Mouse (Mus musculus) heart, embryonic 15.5 days (tissue): ENCODE measurements around the gene Tmod3. TPM values are rescaled to one million over a fixed set of nuclear protein-coding genes. Genes with fewer than 3 reads are reported as not detected.
A peak's percentile ranks its signal among the peaks of the same experiment; 100 is the strongest.
"Not testable (repeated sequence)": the region's sequence is repeated elsewhere in the genome, so short reads cannot be mapped to it uniquely, and the experiment has no call there.

Experiments
- ATAC-seq: fragments of 200-750 bp; cut with Nextera tagmentation; replicated peaks from 2 replicates; pipeline ENCODE4 v1.8.0; 2017; ENCODE audit warnings: low read depth, moderate TSS enrichment; ENCODE audit not compliant: insufficient number of reproducible peaks, insufficient read depth, low FRiP score
- H3K27ac ChIP-seq: fragments of 300-500 bp; sonication (generic); 2 replicates; pipeline ENCODE4 v1.5.1; 2015; ENCODE audit warnings: mild to moderate bottlenecking, inconsistent platforms
- H3K27me3 ChIP-seq: fragments of 300-500 bp; sonication (generic); 2 replicates; pipeline ENCODE4 v1.6.1; 2015; ENCODE audit warnings: inconsistent platforms
- H3K36me3 ChIP-seq: fragments of 300-500 bp; sonication (generic); 2 replicates; pipeline ENCODE4 v1.6.1; 2015; ENCODE audit warnings: mild to moderate bottlenecking, inconsistent platforms
- H3K4me1 ChIP-seq: fragments of 300-500 bp; sonication (generic); replicated peaks from 2 replicates; pipeline ENCODE4 v1.6.1; 2015; ENCODE audit warnings: inconsistent platforms
- H3K4me2 ChIP-seq: fragments of 300-500 bp; sonication (generic); 2 replicates; pipeline ENCODE4 v1.6.1; 2015; ENCODE audit warnings: inconsistent platforms, mild to moderate bottlenecking, moderate library complexity
- H3K4me3 ChIP-seq: fragments of 300-500 bp; sonication (generic); 2 replicates; pipeline ENCODE4 v1.5.1; 2015; ENCODE audit warnings: mild to moderate bottlenecking, inconsistent platforms
- H3K9ac ChIP-seq: fragments of 300-500 bp; sonication (generic); 2 replicates; pipeline ENCODE4 v1.6.1; 2015; ENCODE audit warnings: mild to moderate bottlenecking, inconsistent platforms
- H3K9me3 ChIP-seq: fragments of 300-500 bp; sonication (generic); replicated peaks from 2 replicates; pipeline ENCODE4 v1.6.1; 2016; ENCODE audit warnings: inconsistent platforms
- WGBS: fragments of 180-500 bp; shearing (Covaris S2); methylation state at CpG from one replicate; pipeline ENCODE4 v1.1.7; 2015; ENCODE audit warnings: mixed read lengths; 5-methylcytosine and 5-hydroxymethylcytosine counted together
- polyA plus RNA-seq: library from polyadenylated mRNA; unstranded; fragments of >200 nt; fragmentation: Nextera tagmentation; extraction: Ambion mirVana; gene quantifications from 2 replicates; pipeline ENCODE4 v1.2.1, GENCODE M21; 2015

Tmod3 gene
- polyA plus RNA-seq, 1 experiment from 2014 or later, result 73.7 TPM

GRCm38 (mm10) chr9:75494407-75495005 lies 65.0 kb downstream of the Tmod3 start:
- no peaks in the 10 kb centered on the region for H3K27me3 ChIP-seq
- H3K9me3 ChIP-seq, result no peaks in the 10 kb centered on the region
- no peak overlapping the region for H3K4me3 ChIP-seq
- H3K4me2 ChIP-seq, result no peak overlapping the region
- peaks cover 19% of the 10 kb centered on the region for H3K36me3 ChIP-seq
- no peak overlapping the region for H3K27ac ChIP-seq
- ATAC-seq, result no peak
- H3K9ac ChIP-seq, result no peak overlapping the region
- H3K4me1 ChIP-seq, result 0 out of 2 replicates have a peak, but pooled peaks cover 6% of the 10 kb centered on the region
- 77% methylated on average over 9 of the region's 9 CpGs for WGBS

GRCm38 (mm10) chr9:75488255-75488654 lies 71.2 kb downstream of the Tmod3 start:
- H3K9me3 ChIP-seq, ATAC-seq: not testable (repeated sequence)
- 91% methylated on average over 7 of the region's 7 CpGs for WGBS

DNA sequence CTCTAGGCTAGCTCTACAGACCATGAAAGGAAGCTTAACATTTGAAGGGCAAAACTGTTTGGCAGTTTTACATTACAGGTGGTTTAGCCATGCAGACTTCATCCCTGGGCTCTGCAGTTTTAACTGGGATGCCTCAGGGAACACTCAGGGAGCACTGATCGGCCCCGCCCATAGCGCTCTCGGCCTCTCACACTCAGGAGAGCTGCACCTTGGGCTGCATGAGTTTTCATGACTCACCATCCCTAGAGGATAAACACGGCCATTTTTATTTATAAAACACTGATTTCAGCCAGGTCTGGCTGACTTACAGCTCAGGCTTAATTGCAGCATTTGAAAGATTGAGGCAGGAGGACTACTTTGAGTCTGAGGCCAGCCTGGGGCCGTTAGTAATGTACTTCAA lies 74.2 kb downstream of the Tmod3 start:
- 84% methylated on average over 6 of the region's 6 CpGs for WGBS
- H3K4me2 ChIP-seq, result no peak overlapping the region
- H3K9me3 ChIP-seq, result no peaks in the 10 kb centered on the region
- no peaks in the 10 kb centered on the region for H3K4me1 ChIP-seq
- no peak overlapping the region for H3K9ac ChIP-seq
- no peak overlapping the region for H3K27ac ChIP-seq
- no peaks in the 10 kb centered on the region for H3K27me3 ChIP-seq
- H3K4me3 ChIP-seq, result no peak overlapping the region
- 0 out of 2 replicates have a peak, but pooled peaks cover 4% of the 10 kb centered on the region for H3K36me3 ChIP-seq
- ATAC-seq, result no peak

More at GRCm38 (mm10) chr9:75488255-75488654, 71.2 kb downstream of the Tmod3 start:
- not testable (repeated sequence) for H3K9ac ChIP-seq, H3K4me3 ChIP-seq, H3K27ac ChIP-seq, H3K27me3 ChIP-seq, H3K4me2 ChIP-seq, H3K36me3 ChIP-seq, H3K4me1 ChIP-seq

DNA sequence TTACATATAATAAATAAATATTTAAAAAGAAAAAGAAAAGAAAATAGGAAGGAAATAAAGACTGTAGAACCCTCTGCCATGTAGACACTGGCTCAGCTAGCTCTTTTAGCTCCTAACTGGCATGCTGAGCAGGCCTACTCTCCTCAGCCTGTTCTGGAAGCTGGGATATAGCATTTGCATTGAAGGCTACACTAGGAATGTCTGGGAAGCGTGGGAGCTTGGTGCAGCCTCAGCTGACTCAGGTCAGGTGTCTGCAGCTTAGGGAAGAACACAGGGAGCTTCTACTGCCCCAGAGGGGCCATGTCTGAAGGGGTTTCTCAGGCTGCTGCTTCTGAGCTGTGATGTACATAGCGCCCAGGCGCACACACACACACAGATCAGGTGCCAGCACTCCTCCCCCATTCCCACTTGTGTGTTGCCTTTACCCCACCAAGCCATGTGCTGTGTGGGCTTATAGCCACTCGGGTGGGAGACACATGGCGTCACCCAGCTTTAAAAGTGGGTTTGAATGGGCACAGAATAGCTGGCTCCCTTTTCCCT lies 78.9 kb downstream of the Tmod3 start:
- Histone ChIP-seq H3K4me1 (no peaks in the 10 kb centered on the region), H3K27me3 (no peaks in the 10 kb centered on the region), H3K9me3 (no peaks in the 10 kb centered on the region), H3K27ac (no peak overlapping the region), H3K9ac (no peak overlapping the region), H3K4me3 (no peak overlapping the region), H3K36me3 (0 out of 2 replicates have a peak, but pooled peaks cover 4% of the 10 kb centered on the region), H3K4me2 (no peak overlapping the region)
- WGBS, result 91% methylated on average over 5 of the region's 5 CpGs
- ATAC-seq, result no peak

GRCm38 (mm10) chr9:75479106-75479725 lies 80.2 kb downstream of the Tmod3 start:
- no peaks in the 10 kb centered on the region for H3K4me1 ChIP-seq
- no peak overlapping the region for H3K9ac ChIP-seq
- H3K27me3 ChIP-seq, result no peaks in the 10 kb centered on the region
- H3K27ac ChIP-seq, result no peak overlapping the region
- no peak for ATAC-seq
- no peak overlapping the region for H3K4me2 ChIP-seq
- H3K4me3 ChIP-seq, result no peak overlapping the region
- 68% methylated on average over 8 of the region's 8 CpGs for WGBS
- H3K9me3 ChIP-seq, result no peaks in the 10 kb centered on the region
- H3K36me3 ChIP-seq, result 0 out of 2 replicates have a peak, but pooled peaks cover 4% of the 10 kb centered on the region

DNA sequence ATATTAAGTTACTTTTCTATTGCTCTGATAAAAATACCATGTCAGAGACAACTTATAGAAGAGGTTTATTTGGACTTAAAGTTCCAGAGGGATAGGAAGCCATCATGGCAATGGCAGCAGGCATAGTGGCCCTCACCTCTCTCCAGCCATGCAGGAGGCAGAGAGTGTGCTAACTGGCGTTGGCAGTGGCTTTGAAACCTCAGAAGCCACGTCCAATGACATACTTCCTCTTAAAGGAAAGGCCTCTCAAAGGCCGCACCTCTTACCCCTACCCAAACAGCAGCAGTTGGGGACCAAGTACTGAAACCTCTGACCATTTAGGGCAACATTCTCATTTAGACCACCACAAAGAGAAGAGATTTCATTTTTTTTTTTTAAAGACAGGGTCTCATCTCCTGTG lies 82.2 kb downstream of the Tmod3 start:
- Histone ChIP-seq H3K27me3 (no peaks in the 10 kb centered on the region), H3K9ac (no peak overlapping the region), H3K4me1 (no peaks in the 10 kb centered on the region), H3K4me3 (no peak overlapping the region), H3K9me3 (no peaks in the 10 kb centered on the region), H3K4me2 (no peak overlapping the region), H3K27ac (no peak overlapping the region), H3K36me3 (0 out of 2 replicates have a peak, but pooled peaks cover 4% of the 10 kb centered on the region)
- no peak for ATAC-seq
- WGBS, result 68% methylated on average over 3 of the region's 3 CpGs

DNA sequence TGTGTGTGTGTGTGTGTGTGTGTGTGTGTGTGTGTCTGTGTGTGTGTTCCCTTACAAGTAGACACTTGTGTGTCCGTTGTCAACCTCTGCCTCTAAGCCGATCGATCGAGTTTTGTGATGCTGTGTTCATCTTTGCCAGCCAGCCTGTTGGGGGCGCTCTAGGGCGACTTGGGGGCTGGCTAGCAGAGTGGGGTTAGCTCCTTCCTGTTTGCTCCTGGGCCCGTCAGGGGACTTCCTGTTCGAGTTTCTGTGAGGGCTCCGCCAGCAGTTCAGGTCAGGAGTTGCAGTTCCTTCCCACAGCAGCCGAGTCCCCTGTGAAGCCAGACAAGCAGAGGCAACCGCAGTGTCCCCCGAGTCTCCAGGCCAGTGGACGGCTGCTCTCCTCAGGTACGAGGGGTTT lies 91.2 kb downstream of the Tmod3 start:
- H3K36me3 ChIP-seq, result peaks cover 26% of the 10 kb centered on the region
- H3K9ac ChIP-seq, result no peak overlapping the region
- peaks cover 22% of the 10 kb centered on the region for H3K4me1 ChIP-seq
- no peak overlapping the region for H3K27ac ChIP-seq
- no peak for ATAC-seq
- H3K4me2 ChIP-seq, result no peak overlapping the region
- H3K4me3 ChIP-seq, result no peak overlapping the region
- no peaks in the 10 kb centered on the region for H3K9me3 ChIP-seq
- 80% methylated on average over 14 of the region's 14 CpGs for WGBS
- no peaks in the 10 kb centered on the region for H3K27me3 ChIP-seq

DNA sequence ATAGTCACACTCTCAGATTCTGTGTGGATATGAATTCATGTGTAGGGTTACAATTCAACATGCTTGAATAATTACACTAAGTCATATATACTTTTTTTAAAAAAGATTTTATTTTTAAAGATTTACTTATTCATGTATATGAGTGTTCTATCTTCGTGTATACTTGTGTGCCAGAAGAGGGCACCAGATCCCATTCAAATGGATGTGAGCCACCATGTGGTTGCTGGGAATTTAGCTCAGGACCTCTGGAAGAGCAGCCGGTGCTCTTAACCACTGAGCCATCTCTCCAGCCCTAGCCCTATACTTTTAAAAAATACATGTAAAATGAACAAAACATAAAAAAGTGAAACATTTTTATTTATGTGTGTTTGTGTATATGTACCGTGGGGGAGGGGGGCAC lies 91.9 kb downstream of the Tmod3 start:
- 91% methylated on average over 3 of the region's 3 CpGs for WGBS
- no peak overlapping the region for H3K4me2 ChIP-seq
- no peak overlapping the region for H3K27ac ChIP-seq
- ATAC-seq, result no peak
- no peaks in the 10 kb centered on the region for H3K9me3 ChIP-seq
- peaks cover 26% of the 10 kb centered on the region for H3K4me1 ChIP-seq
- H3K4me3 ChIP-seq, result no peak overlapping the region
- H3K36me3 ChIP-seq, result peaks cover 33% of the 10 kb centered on the region
- H3K9ac ChIP-seq, result no peak overlapping the region
- H3K27me3 ChIP-seq, result no peaks in the 10 kb centered on the region

GRCm38 (mm10) chr9:75466641-75467040 lies 92.8 kb downstream of the Tmod3 start:
- Histone ChIP-seq H3K36me3 (peaks cover 42% of the 10 kb centered on the region), H3K9ac (no peak overlapping the region), H3K27ac (0 out of 2 replicates have a peak overlapping the region, but pooled peaks have one; percentile 27), H3K9me3 (no peaks in the 10 kb centered on the region), H3K4me3 (no peak overlapping the region), H3K4me2 (no peak overlapping the region), H3K4me1 (peaks cover 26% of the 10 kb centered on the region), H3K27me3 (no peaks in the 10 kb centered on the region)
- no peak for ATAC-seq
- WGBS, result 85% methylated on average over 4 of the region's 4 CpGs

DNA sequence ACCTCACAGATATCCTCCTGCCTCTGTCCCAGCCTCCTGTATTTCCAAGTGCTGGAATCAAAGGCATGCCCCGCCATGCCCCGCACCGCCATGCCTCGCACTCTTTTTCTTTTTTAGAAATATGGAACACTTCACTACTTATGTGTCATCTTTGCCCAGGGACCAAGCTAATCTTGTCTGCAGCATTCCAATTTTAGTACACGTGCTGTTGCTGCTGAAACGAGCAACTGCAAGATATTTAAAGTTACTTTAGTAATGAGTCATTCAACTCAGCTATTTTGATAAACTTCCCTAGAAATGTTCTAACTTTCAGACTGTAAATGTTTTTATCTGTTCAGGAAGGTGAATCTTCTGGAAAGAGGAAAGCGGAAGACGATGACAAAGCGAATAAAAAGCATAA lies 93.6 kb downstream of the Tmod3 start:
- 53% methylated on average over 9 of the region's 9 CpGs for WGBS
- Histone ChIP-seq H3K9me3 (no peaks in the 10 kb centered on the region), H3K27me3 (no peaks in the 10 kb centered on the region), H3K4me2 (no peak overlapping the region), H3K4me1 (peaks cover 26% of the 10 kb centered on the region), H3K4me3 (no peak overlapping the region), H3K9ac (no peak overlapping the region), H3K36me3 (peaks cover 46% of the 10 kb centered on the region), H3K27ac (peak overlapping the region; percentile 68)
- ATAC-seq, result no peak

- H3K9ac ChIP-seq, result no peak overlapping the region
- peak overlapping the region; percentile 32 for H3K27ac ChIP-seq
Measured at GRCm38 (mm10) chr9:75463050-75463660, 96.3 kb downstream of the Tmod3 start.

More at GRCm38 (mm10) chr9:75463050-75463660, 96.3 kb downstream of the Tmod3 start:
- no peaks in the 10 kb centered on the region for H3K9me3 ChIP-seq
- peaks cover 26% of the 10 kb centered on the region for H3K4me1 ChIP-seq
- H3K36me3 ChIP-seq, result peaks cover 67% of the 10 kb centered on the region
- no peak overlapping the region for H3K4me3 ChIP-seq
- no peak overlapping the region for H3K4me2 ChIP-seq
- H3K27me3 ChIP-seq, result no peaks in the 10 kb centered on the region
- no peak for ATAC-seq
- 66% methylated on average over 8 of the region's 8 CpGs for WGBS
